Mouse (Mus musculus) intestine, embryonic 15.5 days (tissue): ENCODE results near the gene Paqr6. TPM values are rescaled to one million over a fixed set of nuclear protein-coding genes. Genes with fewer than 3 reads are reported as not detected.

Experiments
- ATAC-seq: fragments of 200-750 bp; cut with Nextera tagmentation; 2 replicates; pipeline ENCODE4 v1.8.0; 2017; ENCODE audit warnings: moderate TSS enrichment, moderate library complexity
- H3K27ac ChIP-seq: fragments of 300-500 bp; sonication (generic); 2 replicates; pipeline ENCODE4 v1.5.1; 2015; ENCODE audit warnings: mild to moderate bottlenecking, inconsistent platforms
- H3K27me3 ChIP-seq: fragments of 300-500 bp; sonication (generic); replicated peaks from 2 replicates; pipeline ENCODE4 v1.6.1; 2015; ENCODE audit warnings: inconsistent platforms
- H3K36me3 ChIP-seq: fragments of 300-500 bp; sonication (generic); 2 replicates; pipeline ENCODE4 v1.6.1; 2015; ENCODE audit warnings: inconsistent platforms
- H3K4me1 ChIP-seq: fragments of 300-500 bp; sonication (generic); replicated peaks from 2 replicates; pipeline ENCODE4 v1.6.1; 2015; ENCODE audit warnings: inconsistent platforms
- H3K4me2 ChIP-seq: fragments of 300-500 bp; sonication (generic); replicated peaks from 2 replicates; pipeline ENCODE4 v1.6.1; 2015; ENCODE audit warnings: mild to moderate bottlenecking, inconsistent platforms
- H3K4me3 ChIP-seq: fragments of 300-500 bp; sonication (generic); replicated peaks from 2 replicates; pipeline ENCODE4 v1.5.1; 2015; ENCODE audit warnings: inconsistent platforms
- H3K9ac ChIP-seq: fragments of 300-500 bp; sonication (generic); 2 replicates; pipeline ENCODE4 v1.6.1; 2015; ENCODE audit warnings: inconsistent platforms
- H3K9me3 ChIP-seq: fragments of 300-500 bp; sonication (generic); 2 replicates; pipeline ENCODE4 v1.6.1; 2016; ENCODE audit warnings: inconsistent platforms
- WGBS: fragments of 180-500 bp; shearing (Covaris S2); methylation state at CpG from one replicate; pipeline ENCODE4 v1.1.7; 2015; 5-methylcytosine and 5-hydroxymethylcytosine counted together
- polyA plus RNA-seq: library from polyadenylated mRNA; unstranded; fragments of >200 nt; fragmentation: Nextera tagmentation; extraction: Ambion mirVana; gene quantifications from 2 replicates; pipeline ENCODE4 v1.2.1, GENCODE M21; 2015

The Paqr6 gene
- polyA plus RNA-seq, 1 experiment from 2014 or later: 3.7 TPM

- H3K36me3 ChIP-seq: peaks cover 3% of the 10 kb centered on the region; the same call in 1 of the 2 replicates
- H3K27me3 ChIP-seq: no peaks in the 10 kb centered on the region
- H3K4me3 ChIP-seq: no peak overlapping the region
- H3K9me3 ChIP-seq: no peaks in the 10 kb centered on the region
- no peak overlapping the region for H3K4me2 ChIP-seq
- WGBS: 88% methylated on average over 10 of the region's 10 CpGs
- H3K4me1 ChIP-seq: peaks cover 6% of the 10 kb centered on the region
- H3K27ac ChIP-seq: no peak overlapping the region
- no peak overlapping the region for H3K9ac ChIP-seq
- no peak for ATAC-seq
Observed at GRCm38 (mm10) chr3:88403522-88404230, 39.3 kb downstream of the Paqr6 start.

DNA sequence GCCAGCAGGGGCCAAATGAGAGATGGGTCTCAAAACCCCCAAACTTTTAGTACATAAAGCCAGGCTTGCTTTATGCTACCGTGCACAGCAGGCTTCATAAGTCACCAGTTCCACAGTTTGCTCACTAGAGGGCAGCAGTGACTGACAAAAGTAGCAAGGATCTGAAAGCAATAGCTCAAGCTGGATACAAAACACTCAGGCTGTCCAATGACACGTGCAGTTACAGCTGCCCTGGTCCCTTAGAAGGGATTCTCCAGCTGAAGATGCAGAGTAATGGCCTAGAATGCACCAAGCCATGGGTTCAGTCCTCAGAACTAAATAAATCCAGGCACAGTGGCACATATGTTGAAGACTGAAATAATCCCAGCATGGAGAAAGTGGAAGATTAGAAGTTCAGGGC is 42.7 kb downstream of the Paqr6 start:
- no peak overlapping the region for H3K9ac ChIP-seq
- no peaks in the 10 kb centered on the region for H3K9me3 ChIP-seq
- H3K36me3 ChIP-seq: no peaks in the 10 kb centered on the region
- ATAC-seq: no peak
- H3K4me2 ChIP-seq: no peak overlapping the region
- no peak overlapping the region for H3K4me3 ChIP-seq
- no peak overlapping the region for H3K27ac ChIP-seq
- 0% methylated on average over 2 of the region's 2 CpGs for WGBS
- H3K4me1 ChIP-seq: peaks cover 23% of the 10 kb centered on the region
- no peaks in the 10 kb centered on the region for H3K27me3 ChIP-seq

DNA sequence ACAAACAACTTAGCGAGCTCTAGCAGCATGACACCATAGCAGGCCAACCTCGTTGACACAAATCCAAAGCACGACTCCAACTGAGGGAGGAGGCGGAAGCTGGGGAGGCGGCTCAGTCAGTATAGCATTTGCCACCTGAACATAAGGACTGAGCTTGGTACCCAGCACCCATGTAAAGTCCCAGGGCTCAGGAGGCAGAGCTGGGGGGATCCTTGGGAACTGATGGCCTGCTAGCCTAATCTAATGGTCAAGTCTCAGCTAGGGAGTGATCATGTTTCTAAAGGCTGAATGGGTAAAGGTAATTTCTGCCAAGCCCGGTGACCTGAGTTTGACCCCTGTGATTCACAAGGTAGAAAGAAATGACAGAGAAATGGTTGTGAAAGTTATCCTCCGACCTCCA is 43.1 kb downstream of the Paqr6 start:
- no peak overlapping the region for H3K9ac ChIP-seq
- peaks cover 23% of the 10 kb centered on the region for H3K4me1 ChIP-seq
- no peak overlapping the region for H3K4me2 ChIP-seq
- no peak overlapping the region for H3K4me3 ChIP-seq
- 0 out of 2 replicates have a peak, but pooled peaks cover 3% of the 10 kb centered on the region for H3K36me3 ChIP-seq
- WGBS: 47% methylated on average over 7 of the region's 7 CpGs
- no peaks in the 10 kb centered on the region for H3K9me3 ChIP-seq
- H3K27me3 ChIP-seq: no peaks in the 10 kb centered on the region
- ATAC-seq: no peak
- no peak overlapping the region for H3K27ac ChIP-seq

DNA sequence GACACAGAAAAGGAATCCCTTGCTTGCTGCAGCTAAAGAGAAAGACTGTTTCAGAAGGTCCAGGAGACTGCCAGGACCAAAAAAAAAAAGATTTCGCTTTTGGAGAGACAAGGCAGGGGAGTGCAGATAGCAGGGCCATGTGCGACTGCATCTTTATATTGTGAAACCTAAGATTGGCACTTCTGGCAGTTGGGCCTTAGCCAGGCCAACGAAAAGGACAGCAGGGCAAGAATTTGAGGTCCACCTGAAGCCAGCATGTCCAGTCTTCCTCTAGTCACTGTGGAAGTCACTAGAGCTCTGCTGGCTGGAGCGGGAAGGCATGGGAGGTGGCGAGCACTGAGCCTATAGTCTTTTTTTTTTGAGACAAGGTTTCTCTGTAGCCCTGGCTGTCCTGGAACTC is 44.6 kb downstream of the Paqr6 start:
- no peaks in the 10 kb centered on the region for H3K27me3 ChIP-seq
- peak overlapping the region; percentile 68 for H3K4me3 ChIP-seq
- 0 out of 2 replicates have a peak, but pooled peaks cover 8% of the 10 kb centered on the region for H3K36me3 ChIP-seq
- peak overlapping the region; percentile 83 for H3K4me2 ChIP-seq
- peak overlapping the region; percentile 93 for H3K9ac ChIP-seq
- peak overlapping the region; percentile 97; the same call in 1 of the 2 replicates for H3K27ac ChIP-seq
- peaks cover 23% of the 10 kb centered on the region for H3K4me1 ChIP-seq
- H3K9me3 ChIP-seq: no peaks in the 10 kb centered on the region
- no peak for ATAC-seq
- 63% methylated on average over 5 of the region's 5 CpGs for WGBS

DNA sequence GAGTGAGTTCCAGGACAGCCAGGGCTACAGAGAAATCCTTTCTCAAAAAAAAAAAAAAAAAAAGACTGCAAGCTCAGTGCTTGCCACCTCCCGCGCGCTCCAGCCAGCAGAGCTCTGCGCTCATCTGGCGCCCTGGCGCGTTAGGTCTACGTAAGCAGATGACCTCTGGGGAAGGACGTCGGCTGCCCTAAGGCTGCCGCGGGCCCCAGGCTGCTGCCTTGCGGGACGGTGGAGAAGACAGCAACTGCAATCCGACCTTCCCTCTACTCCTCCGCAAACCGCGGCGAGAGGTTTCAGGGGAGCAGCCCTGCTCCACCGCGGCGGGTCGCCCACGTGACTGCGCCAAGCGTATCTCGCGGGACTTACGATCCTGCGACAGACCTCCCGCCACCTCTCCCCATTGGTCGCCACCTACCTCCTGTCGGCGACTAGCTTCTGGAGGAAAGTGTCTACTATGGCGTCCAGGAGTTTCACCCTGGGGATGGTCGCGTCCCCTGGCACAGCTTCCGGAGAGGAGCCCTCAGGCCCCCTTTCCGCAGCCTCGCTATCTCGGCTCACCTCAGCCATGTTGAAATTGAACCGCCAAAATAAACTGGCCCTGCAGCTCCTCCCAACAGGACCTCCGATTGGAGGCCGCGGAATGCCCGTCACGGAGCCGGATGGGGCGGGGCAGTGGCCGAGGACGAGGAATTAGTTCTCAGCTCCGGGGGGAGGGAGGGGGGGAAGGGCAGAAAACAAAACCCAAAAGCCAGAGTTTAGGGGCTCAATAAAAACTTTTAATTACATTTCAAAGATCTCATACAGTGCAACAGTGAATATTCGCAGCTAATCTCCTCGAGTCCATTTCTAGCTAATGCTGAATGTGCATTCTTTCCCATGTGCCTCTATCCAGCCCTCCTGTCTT is 45.6 kb downstream of the Paqr6 start, which contains the start of gene Pmf1:
Gene Pmf1, minus strand, starts transcription at position 591 of the 904 bp plus-strand sequence.
- WGBS: under 1% methylated on average over 54 of the region's 54 CpGs
- H3K9ac ChIP-seq: peak within 1 kb of the TSS; percentile 93
- H3K4me3 ChIP-seq: peak within 1 kb of the TSS; percentile 68
- H3K4me1 ChIP-seq: peaks cover 23% of the 10 kb centered on the region
- no peaks in the 10 kb centered on the region for H3K9me3 ChIP-seq
- H3K27me3 ChIP-seq: no peaks in the 10 kb centered on the region
- H3K36me3 ChIP-seq: 0 out of 2 replicates have a peak, but pooled peaks cover 8% of the 10 kb centered on the region
- H3K4me2 ChIP-seq: peak within 1 kb of the TSS; percentile 83
- H3K27ac ChIP-seq: peak within 1 kb of the TSS; percentile 97
- ATAC-seq: peak; percentile 95

DNA sequence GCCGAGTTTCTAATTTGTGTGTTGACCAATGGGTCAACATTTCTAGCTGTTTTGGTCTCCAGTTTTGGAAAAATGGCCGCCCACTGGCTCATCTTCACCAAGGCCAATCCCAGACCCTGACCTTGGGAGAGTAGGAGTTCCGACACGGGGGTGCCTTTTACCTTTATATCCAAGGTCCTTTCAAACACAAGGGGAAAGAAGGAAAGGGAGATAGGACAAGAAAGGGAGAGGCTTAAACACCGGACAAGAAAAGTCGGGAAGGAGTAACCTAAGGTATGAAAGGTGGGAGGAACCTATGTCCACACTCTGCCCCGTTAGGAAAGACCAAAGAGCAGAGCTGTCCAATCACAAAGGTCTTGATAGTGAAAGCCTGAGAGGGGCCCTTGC is 46.3 kb downstream of the Paqr6 start:
- 0 out of 2 replicates have a peak, but pooled peaks cover 8% of the 10 kb centered on the region for H3K36me3 ChIP-seq
- H3K4me2 ChIP-seq: peak overlapping the region; percentile 83
- ATAC-seq: peak; percentile 11; the same call in 1 of the 2 replicates
- peak overlapping the region; percentile 24; the same call in 1 of the 2 replicates for H3K9ac ChIP-seq
- H3K27me3 ChIP-seq: no peaks in the 10 kb centered on the region
- 15% methylated on average over 7 of the region's 7 CpGs for WGBS
- H3K9me3 ChIP-seq: no peaks in the 10 kb centered on the region
- H3K4me1 ChIP-seq: peaks cover 23% of the 10 kb centered on the region
- peak overlapping the region; percentile 97 for H3K27ac ChIP-seq
- peak overlapping the region; percentile 68 for H3K4me3 ChIP-seq

- WGBS: 81% methylated on average over 4 of the region's 4 CpGs
- no peak for ATAC-seq
- peaks cover 8% of the 10 kb centered on the region; the same call in 1 of the 2 replicates for H3K36me3 ChIP-seq
- H3K4me3 ChIP-seq: no peak overlapping the region
- no peak overlapping the region for H3K27ac ChIP-seq
- peaks cover 28% of the 10 kb centered on the region for H3K4me1 ChIP-seq
- H3K9me3 ChIP-seq: no peaks in the 10 kb centered on the region
- no peaks in the 10 kb centered on the region for H3K27me3 ChIP-seq
- H3K4me2 ChIP-seq: no peak overlapping the region
- H3K9ac ChIP-seq: no peak overlapping the region
Observed at GRCm38 (mm10) chr3:88411681-88412080, 47.3 kb downstream of the Paqr6 start.

DNA sequence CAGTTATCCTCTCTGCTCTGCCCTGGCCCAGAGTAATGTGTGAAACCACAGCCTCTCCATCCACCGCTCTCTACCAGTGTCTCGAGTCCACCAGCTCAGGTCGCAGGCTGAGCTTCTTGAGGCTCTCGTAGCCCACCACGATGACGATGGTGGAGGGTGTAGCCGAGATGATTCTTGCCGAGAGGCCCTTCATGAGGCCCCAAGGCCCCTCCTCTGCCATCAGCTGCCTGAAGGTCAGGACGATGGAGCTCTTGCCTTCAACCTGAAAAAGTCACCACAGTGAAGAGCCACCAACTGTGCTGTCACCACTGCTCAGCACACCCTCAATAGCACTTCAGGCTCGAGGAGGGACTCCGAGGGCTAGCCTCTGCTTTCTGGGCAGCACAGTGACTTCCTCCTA is 48.3 kb downstream of the Paqr6 start:
- Histone ChIP-seq H3K4me1 (peaks cover 28% of the 10 kb centered on the region), H3K9ac (no peak overlapping the region), H3K9me3 (no peaks in the 10 kb centered on the region), H3K4me2 (no peak overlapping the region), H3K27me3 (no peaks in the 10 kb centered on the region), H3K36me3 (peaks cover 12% of the 10 kb centered on the region; the same call in 1 of the 2 replicates), H3K27ac (no peak overlapping the region), H3K4me3 (no peak overlapping the region)
- WGBS: 86% methylated on average over 11 of the region's 11 CpGs
- no peak for ATAC-seq

DNA sequence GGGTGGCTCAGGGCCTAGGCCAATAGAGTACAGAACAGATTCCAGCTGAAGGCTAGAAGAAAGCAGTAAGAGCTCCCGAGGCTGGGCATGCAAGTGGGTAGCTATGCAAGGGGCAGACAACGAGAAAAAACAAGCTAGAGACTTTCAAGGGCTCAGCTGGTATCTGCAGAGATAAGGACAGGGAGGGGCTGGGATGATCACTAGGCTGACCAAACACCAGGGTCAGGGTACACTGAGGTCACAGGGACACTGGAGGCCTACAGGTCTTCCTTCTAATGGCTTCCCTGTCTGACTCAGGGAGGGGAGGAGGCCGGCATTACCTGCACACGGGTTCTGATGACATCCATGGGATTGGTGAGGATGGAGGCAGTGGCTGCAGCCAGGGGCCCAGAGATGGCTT is 51.3 kb downstream of the Paqr6 start:
- H3K9ac ChIP-seq: no peak overlapping the region
- 59% methylated on average over 4 of the region's 4 CpGs for WGBS
- H3K27me3 ChIP-seq: no peaks in the 10 kb centered on the region
- peaks cover 32% of the 10 kb centered on the region for H3K36me3 ChIP-seq
- H3K4me2 ChIP-seq: 0 out of 2 replicates have a peak overlapping the region, but pooled peaks have one; percentile 22
- H3K4me1 ChIP-seq: peaks cover 12% of the 10 kb centered on the region
- no peak overlapping the region for H3K27ac ChIP-seq
- H3K9me3 ChIP-seq: no peaks in the 10 kb centered on the region
- peak; percentile 64; the same call in 1 of the 2 replicates for ATAC-seq
- H3K4me3 ChIP-seq: no peak overlapping the region

GRCm38 (mm10) chr3:88418016-88418415 is 53.6 kb downstream of the Paqr6 start:
- Histone ChIP-seq H3K9ac (no peak overlapping the region), H3K27ac (no peak overlapping the region), H3K4me3 (no peak overlapping the region), H3K9me3 (no peaks in the 10 kb centered on the region), H3K36me3 (peaks cover 36% of the 10 kb centered on the region), H3K4me2 (no peak overlapping the region), H3K27me3 (no peaks in the 10 kb centered on the region), H3K4me1 (peaks cover 21% of the 10 kb centered on the region)
- 70% methylated on average over 6 of the region's 6 CpGs for WGBS
- ATAC-seq: no peak
